Mouse (Mus musculus): ENCODE measurements around the gene Apobec1.
"Not testable (repeated sequence)": the region's sequence is repeated elsewhere in the genome, so short reads cannot be mapped to it uniquely, and the experiment has no call there.

DNA sequence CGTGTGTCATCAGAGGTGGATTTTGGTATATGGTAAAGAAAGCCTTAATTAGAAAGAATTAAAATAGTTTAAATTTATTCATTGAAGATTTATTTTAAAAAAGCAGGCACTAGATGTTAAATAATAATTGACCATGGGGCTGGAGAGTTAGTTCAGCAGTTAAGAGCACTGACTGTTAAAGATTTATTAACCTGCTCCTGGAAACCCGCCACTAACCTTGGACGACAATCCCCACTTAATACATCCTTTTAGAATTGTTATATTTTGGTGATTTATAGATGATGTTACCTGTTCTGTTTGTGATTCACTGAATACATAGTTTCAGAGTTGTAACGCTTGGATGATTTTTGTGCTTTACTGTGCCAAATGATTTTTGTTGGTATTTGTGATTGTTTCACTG, 35.3 kb upstream of the Apobec1 start:
- not testable (repeated sequence) for TF ChIP-seq CEBPB (IDR thresholded peaks at IDR 0.05; ENCODE audit: insufficient read depth, poor library complexity, severe bottlenecking); USF1 (IDR thresholded peaks at IDR 0.05; ENCODE audit: low read depth); POLR2AphosphoS2 (IDR thresholded peaks at IDR 0.05; ENCODE audit: insufficient read length, low read depth); MAX (IDR thresholded peaks at IDR 0.05; ENCODE audit: low read depth); TCF12 (IDR thresholded peaks at IDR 0.05; ENCODE audit: insufficient read depth, poor library complexity, severe bottlenecking); POLR2A (IDR thresholded peaks at IDR 0.05; ENCODE audit: insufficient read length, low read depth); MYOD1 (IDR thresholded peaks at IDR 0.05; ENCODE audit: control insufficient read depth in 1 of 3, insufficient read length in 2 of 3, low read depth in 2 of 3); SRF (IDR thresholded peaks at IDR 0.05; ENCODE audit: control insufficient read depth, insufficient read length, low read depth); MYOG (IDR thresholded peaks at IDR 0.05; ENCODE audit: control insufficient read depth in 1 of 3, insufficient read depth in 1 of 3, insufficient read length in 2 of 3, low read depth in 2 of 3); REST (IDR thresholded peaks at IDR 0.05; ENCODE audit: insufficient read depth, insufficient read length)

Data from myocyte (in vitro differentiated cells).